Mouse (Mus musculus) limb, embryonic 11.5 days (tissue): ENCODE results near the gene Lrrc4b. TPM values are rescaled to one million over a fixed set of nuclear protein-coding genes. Genes with fewer than 3 reads are reported as not detected.

Source experiments
- ATAC-seq: fragments of 200-750 bp; cut with Nextera tagmentation; 2 replicates; pipeline ENCODE4 v1.8.0; 2017; ENCODE audit warnings: low read depth; ENCODE audit not compliant: insufficient number of reproducible peaks, low FRiP score, low TSS enrichment
- DNase-seq: peaks from one replicate; pipeline ENCODE4 v3.0.0-alpha.2; 2015; ENCODE audit warnings: low spot score
- H3K27ac ChIP-seq: fragments of 300-500 bp; sonication (generic); replicated peaks from 2 replicates; pipeline ENCODE4 v1.5.1; 2014; ENCODE audit warnings: low read depth, mild to moderate bottlenecking, low read length
- H3K27me3 ChIP-seq: fragments of 300-500 bp; sonication (generic); 2 replicates; pipeline ENCODE4 v1.6.1; 2014; ENCODE audit warnings: mild to moderate bottlenecking, low read length, mixed read lengths; ENCODE audit not compliant: control insufficient read depth, insufficient read depth
- H3K36me3 ChIP-seq: fragments of 300-500 bp; sonication (generic); 2 replicates; pipeline ENCODE4 v1.6.1; 2014; ENCODE audit warnings: mild to moderate bottlenecking, low read length, moderate library complexity, mixed read lengths; ENCODE audit not compliant: control insufficient read depth, insufficient read depth
- H3K4me1 ChIP-seq: fragments of 300-500 bp; sonication (generic); 2 replicates; pipeline ENCODE4 v1.6.1; 2014; ENCODE audit warnings: low read length, mixed read lengths; ENCODE audit not compliant: control insufficient read depth, insufficient read depth
- H3K4me2 ChIP-seq: fragments of 300-500 bp; sonication (generic); 2 replicates; pipeline ENCODE4 v1.6.1; 2014; ENCODE audit warnings: low read depth, mild to moderate bottlenecking, moderate library complexity; ENCODE audit not compliant: severe bottlenecking
- H3K4me3 ChIP-seq: fragments of 300-500 bp; sonication (generic); 2 replicates; pipeline ENCODE4 v1.5.1; 2014; ENCODE audit warnings: low read depth, low read length
- H3K9ac ChIP-seq: fragments of 300-500 bp; sonication (generic); 2 replicates; pipeline ENCODE4 v1.6.1; 2014; ENCODE audit warnings: mild to moderate bottlenecking, low read length
- H3K9me3 ChIP-seq: fragments of 300-500 bp; sonication (generic); 2 replicates; pipeline ENCODE4 v1.6.1; 2016; ENCODE audit warnings: low read length; ENCODE audit not compliant: control insufficient read depth
- WGBS: fragments of 180-500 bp; shearing (Covaris S2); extraction: QIAGEN DNeasy Blood & Tissue Kit; methylation state at CpG from one replicate; pipeline ENCODE4 v1.1.7; 2014; 5-methylcytosine and 5-hydroxymethylcytosine counted together
- polyA plus RNA-seq: library from polyadenylated mRNA; unstranded; fragments of >200 nt; fragmentation: Nextera tagmentation; extraction: Ambion mirVana; gene quantifications from 2 replicates; pipeline ENCODE4 v1.2.1, GENCODE M21; 2014

Gene Lrrc4b
- polyA plus RNA-seq, 1 experiment from 2014 or later: 0.60 TPM

DNA sequence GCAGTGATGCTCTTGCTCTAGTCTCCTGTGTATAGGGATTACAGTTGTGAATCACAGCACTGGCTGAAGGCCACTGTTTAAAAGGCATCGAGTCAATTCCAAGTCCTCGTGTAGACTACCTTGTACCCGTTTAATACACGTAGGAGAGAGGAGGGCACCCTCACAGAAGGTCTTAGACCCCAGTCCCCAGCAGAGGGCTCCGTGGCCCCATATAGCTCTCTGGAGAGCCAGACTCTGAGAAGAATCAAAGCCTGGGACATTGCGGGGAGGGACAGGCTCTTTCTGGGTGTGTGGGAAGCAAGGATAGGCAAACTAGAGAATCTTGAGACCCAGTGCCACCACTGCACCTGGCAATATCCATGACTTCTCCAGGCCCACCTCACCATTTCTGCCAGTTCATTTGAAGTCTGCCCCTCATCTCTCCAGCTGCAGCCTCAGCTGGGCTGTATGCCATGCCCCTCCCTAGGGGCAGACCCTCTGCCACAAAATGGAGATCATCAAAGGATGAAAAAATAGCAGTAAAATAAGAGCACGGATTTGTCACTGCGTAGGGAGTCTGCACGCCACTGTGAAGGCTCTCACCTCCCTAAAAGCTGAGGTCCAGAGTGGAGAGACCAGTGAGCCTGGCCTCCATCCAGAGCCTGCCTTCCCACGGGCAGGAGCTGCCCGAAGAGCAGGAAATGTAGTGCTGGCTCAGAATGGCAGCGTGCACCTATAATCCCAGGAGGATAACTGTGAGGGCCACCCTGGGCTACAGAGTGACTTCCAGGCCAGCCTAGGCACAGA, 17.4 kb downstream of the Lrrc4b start:
- Histone ChIP-seq H3K9ac (no peak overlapping the region), H3K4me2 (no peak overlapping the region), H3K27ac (no peak overlapping the region), H3K36me3 (no peaks in the 10 kb centered on the region), H3K4me3 (no peak overlapping the region), H3K4me1 (peaks cover 13% of the 10 kb centered on the region), H3K9me3 (no peaks in the 10 kb centered on the region), H3K27me3 (peaks cover 61% of the 10 kb centered on the region)
- no peak for DNase-seq
- ATAC-seq: no peak
- WGBS: 39% methylated on average over 12 of the region's 12 CpGs

GRCm38 (mm10) chr7:44453256-44453655, 24.4 kb downstream of the Lrrc4b start:
- WGBS: 11% methylated on average over 3 of the region's 3 CpGs
- Histone ChIP-seq H3K4me2 (no peak overlapping the region), H3K9me3 (no peaks in the 10 kb centered on the region), H3K4me1 (no peaks in the 10 kb centered on the region), H3K36me3 (no peaks in the 10 kb centered on the region), H3K4me3 (no peak overlapping the region), H3K27ac (no peak overlapping the region), H3K9ac (no peak overlapping the region), H3K27me3 (0 out of 2 replicates have a peak, but pooled peaks cover 2% of the 10 kb centered on the region)
- ATAC-seq (no peak), DNase-seq (no peak)

DNA sequence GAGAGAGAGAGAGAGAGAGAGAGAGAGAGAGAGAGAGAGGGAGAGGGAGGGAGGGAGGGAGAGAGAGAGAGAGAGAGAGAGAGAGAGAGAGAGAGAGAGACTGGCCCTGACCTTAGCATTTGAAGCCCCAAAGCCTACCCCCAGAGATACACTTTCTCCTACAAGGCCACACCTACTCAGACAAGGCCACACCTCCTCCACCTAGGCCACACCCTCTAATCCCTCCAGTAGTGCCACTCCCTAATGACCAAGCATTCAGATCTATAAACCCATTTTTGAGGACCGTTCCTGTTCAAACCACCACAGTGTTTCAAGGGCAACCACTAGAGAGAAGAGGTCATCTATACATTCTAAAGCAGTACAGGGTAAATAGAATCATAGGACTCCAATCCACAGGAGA, 27.5 kb downstream of the Lrrc4b start:
- ATAC-seq (no peak), DNase-seq (no peak)
- Histone ChIP-seq H3K4me3 (no peak overlapping the region), H3K4me1 (no peaks in the 10 kb centered on the region), H3K27ac (no peak overlapping the region), H3K36me3 (no peaks in the 10 kb centered on the region), H3K4me2 (no peak overlapping the region), H3K9me3 (no peaks in the 10 kb centered on the region; the same call in 1 of the 2 replicates), H3K9ac (no peak overlapping the region), H3K27me3 (peaks cover 28% of the 10 kb centered on the region)
- WGBS: 94% methylated on average over 1 of the region's 1 CpGs

DNA sequence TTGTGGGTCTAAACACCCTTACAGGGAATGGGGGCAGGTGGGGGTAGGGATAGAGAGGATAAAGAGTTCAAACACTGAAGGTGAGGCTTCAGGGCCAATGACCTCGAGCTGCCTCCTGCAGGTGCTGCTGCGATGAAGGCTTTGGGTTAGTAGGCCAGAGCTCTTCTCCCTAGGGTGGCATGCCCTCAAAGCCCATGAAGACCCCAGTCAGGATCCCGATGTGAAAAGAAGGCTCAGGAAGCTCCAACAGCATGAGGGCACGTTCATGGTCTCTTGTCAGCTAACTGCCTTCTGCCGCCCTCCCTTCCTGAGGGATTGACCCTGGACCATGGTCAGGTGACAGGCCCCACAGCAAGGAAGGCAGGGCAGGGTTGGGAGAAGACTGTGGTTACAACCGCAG, 31.2 kb downstream of the Lrrc4b start:
- Histone ChIP-seq H3K9ac (no peak overlapping the region), H3K36me3 (no peaks in the 10 kb centered on the region), H3K27ac (no peak overlapping the region), H3K27me3 (peaks cover 58% of the 10 kb centered on the region), H3K4me3 (no peak overlapping the region), H3K9me3 (no peaks in the 10 kb centered on the region; the same call in 1 of the 2 replicates), H3K4me1 (no peaks in the 10 kb centered on the region), H3K4me2 (no peak overlapping the region)
- no peak for ATAC-seq
- no peak for DNase-seq
- 64% methylated on average over 6 of the region's 6 CpGs for WGBS

DNA sequence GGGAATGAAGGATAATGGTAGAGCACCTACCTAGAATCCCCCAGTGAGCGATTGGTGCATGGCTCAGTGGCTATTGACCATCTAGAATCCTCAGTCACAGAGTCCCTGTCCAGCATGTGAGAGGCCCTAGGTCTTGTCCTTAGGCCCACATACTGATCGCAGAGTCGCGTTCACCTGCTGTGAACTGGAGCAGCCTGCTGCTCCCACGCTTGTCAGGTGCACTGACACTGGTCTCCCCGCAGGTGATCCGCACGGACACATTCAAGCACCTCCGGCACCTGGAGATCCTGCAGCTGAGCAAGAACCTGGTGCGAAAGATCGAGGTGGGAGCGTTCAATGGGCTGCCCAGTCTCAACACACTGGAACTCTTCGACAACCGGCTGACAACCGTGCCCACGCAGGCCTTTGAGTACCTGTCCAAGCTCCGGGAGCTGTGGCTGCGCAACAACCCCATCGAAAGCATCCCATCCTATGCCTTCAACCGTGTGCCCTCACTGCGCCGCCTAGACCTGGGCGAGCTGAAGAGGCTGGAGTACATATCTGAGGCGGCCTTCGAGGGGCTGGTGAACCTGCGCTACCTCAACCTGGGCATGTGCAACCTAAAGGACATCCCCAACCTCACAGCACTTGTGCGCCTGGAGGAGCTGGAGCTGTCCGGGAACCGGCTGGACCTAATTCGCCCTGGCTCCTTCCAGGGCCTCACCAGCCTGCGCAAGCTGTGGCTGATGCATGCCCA, 32.1 kb downstream of the Lrrc4b start:
- Histone ChIP-seq H3K4me3 (no peak overlapping the region), H3K27ac (no peak overlapping the region), H3K36me3 (no peaks in the 10 kb centered on the region), H3K27me3 (peaks cover 58% of the 10 kb centered on the region), H3K4me1 (no peaks in the 10 kb centered on the region), H3K9ac (no peak overlapping the region), H3K4me2 (no peak overlapping the region), H3K9me3 (no peaks in the 10 kb centered on the region; the same call in 1 of the 2 replicates)
- no peak for ATAC-seq
- WGBS: 65% methylated on average over 31 of the region's 31 CpGs
- no peak for DNase-seq

- WGBS: 48% methylated on average over 57 of the region's 57 CpGs
- Histone ChIP-seq H3K36me3 (no peaks in the 10 kb centered on the region), H3K4me3 (peak overlapping the region; percentile 24), H3K27ac (no peak overlapping the region), H3K9me3 (no peaks in the 10 kb centered on the region; the same call in 1 of the 2 replicates), H3K4me2 (peak overlapping the region; percentile 50; the same call in 1 of the 2 replicates), H3K9ac (no peak overlapping the region; the same call in 1 of the 2 replicates), H3K27me3 (peaks cover 58% of the 10 kb centered on the region), H3K4me1 (no peaks in the 10 kb centered on the region)
- ATAC-seq (no peak), DNase-seq (no peak)
These were observed 32.8 kb downstream of the Lrrc4b start for GRCm38 (mm10) chr7:44461503-44462217.

DNA sequence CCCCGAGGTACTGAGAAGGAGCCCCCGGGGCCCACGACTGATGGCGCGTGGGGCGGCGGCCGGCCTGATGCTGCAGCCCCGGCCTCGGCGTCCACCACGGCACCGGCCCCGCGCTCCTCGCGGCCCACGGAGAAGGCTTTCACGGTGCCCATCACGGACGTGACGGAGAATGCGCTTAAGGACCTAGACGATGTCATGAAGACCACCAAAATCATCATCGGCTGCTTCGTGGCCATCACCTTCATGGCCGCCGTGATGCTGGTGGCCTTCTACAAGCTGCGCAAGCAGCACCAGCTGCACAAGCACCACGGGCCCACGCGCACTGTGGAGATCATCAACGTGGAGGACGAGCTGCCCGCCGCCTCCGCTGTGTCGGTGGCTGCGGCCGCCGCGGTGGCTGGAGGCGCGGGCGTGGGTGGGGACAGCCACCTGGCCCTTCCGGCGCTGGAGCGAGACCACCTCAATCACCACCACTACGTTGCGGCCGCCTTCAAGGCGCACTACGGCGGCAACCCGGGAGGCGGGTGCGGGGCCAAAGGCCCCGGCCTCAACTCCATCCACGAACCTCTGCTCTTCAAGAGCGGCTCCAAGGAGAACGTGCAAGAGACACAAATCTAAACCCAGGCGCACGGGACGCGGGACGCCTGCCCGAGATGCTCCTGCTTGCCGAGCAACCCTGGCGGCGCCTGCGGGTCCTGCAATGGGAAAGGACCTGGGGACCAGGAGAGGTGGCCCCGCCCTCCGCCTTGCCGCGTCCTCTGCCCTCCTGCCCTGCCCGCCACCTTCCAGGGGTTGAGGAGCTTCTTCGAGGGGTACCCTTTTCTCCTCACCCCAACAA, 33.6 kb downstream of the Lrrc4b start:
- peak; percentile 86 for DNase-seq
- 8% methylated on average over 77 of the region's 77 CpGs for WGBS
- no peak overlapping the region for H3K27ac ChIP-seq

More for the DNA sequence above, 33.6 kb downstream of the Lrrc4b start:
- ATAC-seq: no peak
- Histone ChIP-seq H3K27me3 (peaks cover 57% of the 10 kb centered on the region), H3K4me1 (peaks cover 4% of the 10 kb centered on the region; the same call in 1 of the 2 replicates), H3K4me3 (peak overlapping the region; percentile 24), H3K9me3 (no peaks in the 10 kb centered on the region; the same call in 1 of the 2 replicates), H3K36me3 (no peaks in the 10 kb centered on the region), H3K4me2 (peak overlapping the region; percentile 50), H3K9ac (no peak overlapping the region; the same call in 1 of the 2 replicates)
